Mouse (Mus musculus): ENCODE results near the gene Tuft1.

The Tuft1 gene

GRCm38 (mm10) chr3:94591066-94591465 is 67.6 kb downstream of the Tuft1 start:
- no peak for DNase-seq

- DNase-seq, result peak; percentile 14
Measured at GRCm38 (mm10) chr3:94587962-94588361, 70.7 kb downstream of the Tuft1 start.

GRCm38 (mm10) chr3:94582944-94583343 is 75.7 kb downstream of the Tuft1 start:
- DNase-seq, result no peak

GRCm38 (mm10) chr3:94582456-94582891 is 76.2 kb downstream of the Tuft1 start, which contains the start of gene Snx27:
Gene Snx27 (minus strand): TSS chr3:94582716.
- peak; percentile 95 for DNase-seq

- no peak for DNase-seq
Measured at GRCm38 (mm10) chr3:94581793-94582455, 76.7 kb downstream of the Tuft1 start.

- DNase-seq, result peak; percentile 19
Measured at GRCm38 (mm10) chr3:94581138-94581780, 77.4 kb downstream of the Tuft1 start.

GRCm38 (mm10) chr3:94574506-94574905 is 84.2 kb downstream of the Tuft1 start:
- DNase-seq, result no peak

GRCm38 (mm10) chr3:94567242-94567641 is 91.4 kb downstream of the Tuft1 start:
- peak; percentile 15 for DNase-seq

GRCm38 (mm10) chr3:94565557-94565956 is 93.1 kb downstream of the Tuft1 start:
- peak; percentile 35 for DNase-seq

- no peak for DNase-seq
Measured at GRCm38 (mm10) chr3:94565127-94565526, 93.5 kb downstream of the Tuft1 start.

GRCm38 (mm10) chr3:94564356-94565010 is 94.2 kb downstream of the Tuft1 start:
- no peak for DNase-seq

GRCm38 (mm10) chr3:94563163-94563562 is 95.5 kb downstream of the Tuft1 start:
- DNase-seq, result no peak
